Mouse (Mus musculus) midbrain, embryonic 10.5 days (tissue): ENCODE results near the gene Utf1. TPM values are rescaled to one million over a fixed set of nuclear protein-coding genes. Genes with fewer than 3 reads are reported as not detected.

Experiments used
- DNase-seq: peaks from one replicate; pipeline ENCODE4 v3.0.0-alpha.2; 2017; ENCODE audit warnings: low spot score
- H3K27ac ChIP-seq: fragments of 300-500 bp; sonication (generic); replicated peaks from 2 replicates; pipeline ENCODE4 v1.5.1; 2016; ENCODE audit warnings: mild to moderate bottlenecking
- H3K27me3 ChIP-seq: fragments of 300-500 bp; sonication (generic); 2 replicates; pipeline ENCODE4 v1.6.1; 2016; ENCODE audit warnings: low read depth, mild to moderate bottlenecking; ENCODE audit not compliant: poor library complexity, severe bottlenecking
- H3K36me3 ChIP-seq: fragments of 300-500 bp; sonication (generic); 2 replicates; pipeline ENCODE4 v1.6.1; 2016; ENCODE audit warnings: mild to moderate bottlenecking, moderate library complexity
- H3K4me1 ChIP-seq: fragments of 300-500 bp; sonication (generic); 2 replicates; pipeline ENCODE4 v1.6.1; 2016
- H3K4me3 ChIP-seq: fragments of 300-500 bp; sonication (generic); 2 replicates; pipeline ENCODE4 v1.5.1; 2016; ENCODE audit warnings: mild to moderate bottlenecking, moderate library complexity
- H3K9me3 ChIP-seq: fragments of 300-500 bp; sonication (generic); replicated peaks from 2 replicates; pipeline ENCODE4 v1.6.1; 2016; ENCODE audit warnings: mild to moderate bottlenecking
- WGBS: fragments of 180-500 bp; shearing (Covaris S2); methylation state at CpG from one replicate; pipeline ENCODE4 v1.1.7; 2016; 5-methylcytosine and 5-hydroxymethylcytosine counted together
- polyA plus RNA-seq: library from polyadenylated mRNA; unstranded; fragments of >200 nt; fragmentation: Nextera tagmentation; extraction: Ambion mirVana; gene quantifications from 2 replicates; pipeline ENCODE4 v1.2.1, GENCODE M21; 2016

Utf1 gene
- polyA plus RNA-seq, 1 experiment from 2014 or later: 0.16 TPM

GRCm38 (mm10) chr7:139945516-139945915 lies 1.9 kb downstream of the Utf1 start:
- peaks cover 100% of the 10 kb centered on the region for H3K27me3 ChIP-seq
- H3K9me3 ChIP-seq: no peaks in the 10 kb centered on the region
- H3K36me3 ChIP-seq: no peaks in the 10 kb centered on the region
- H3K27ac ChIP-seq: no peak overlapping the region
- no peak for DNase-seq
- 13% methylated on average over 5 of the region's 5 CpGs for WGBS
- peaks cover 24% of the 10 kb centered on the region for H3K4me1 ChIP-seq
- no peak overlapping the region for H3K4me3 ChIP-seq

- Histone ChIP-seq H3K9me3 (no peaks in the 10 kb centered on the region), H3K4me3 (no peak overlapping the region), H3K27me3 (peaks cover 100% of the 10 kb centered on the region), H3K4me1 (peaks cover 29% of the 10 kb centered on the region), H3K36me3 (no peaks in the 10 kb centered on the region), H3K27ac (no peak overlapping the region)
- no peak for DNase-seq
- WGBS: 26% methylated on average over 5 of the region's 5 CpGs
Observed at GRCm38 (mm10) chr7:139946032-139946431, 2.4 kb downstream of the Utf1 start.

GRCm38 (mm10) chr7:139949893-139950282 lies 6.3 kb downstream of the Utf1 start:
- under 1% methylated on average over 15 of the region's 15 CpGs for WGBS
- peak; percentile 68 for DNase-seq
- Histone ChIP-seq H3K4me3 (peak overlapping the region; percentile 62), H3K36me3 (no peaks in the 10 kb centered on the region), H3K27ac (peak overlapping the region; percentile 39; the same call in 1 of the 2 replicates), H3K9me3 (no peaks in the 10 kb centered on the region), H3K27me3 (peaks cover 86% of the 10 kb centered on the region), H3K4me1 (peaks cover 31% of the 10 kb centered on the region)

- peak overlapping the region; percentile 62 for H3K4me3 ChIP-seq
- H3K36me3 ChIP-seq: no peaks in the 10 kb centered on the region
- peak; percentile 63 for DNase-seq
- H3K9me3 ChIP-seq: no peaks in the 10 kb centered on the region
- 2% methylated on average over 33 of the region's 33 CpGs for WGBS
- H3K27me3 ChIP-seq: peaks cover 86% of the 10 kb centered on the region
- H3K4me1 ChIP-seq: peaks cover 31% of the 10 kb centered on the region
- peak overlapping the region; percentile 39; the same call in 1 of the 2 replicates for H3K27ac ChIP-seq
Observed at GRCm38 (mm10) chr7:139950283-139950971, 6.8 kb downstream of the Utf1 start.

GRCm38 (mm10) chr7:139951079-139951478 lies 7.5 kb downstream of the Utf1 start:
- H3K27me3 ChIP-seq: peaks cover 86% of the 10 kb centered on the region
- no peaks in the 10 kb centered on the region for H3K9me3 ChIP-seq
- WGBS: 7% methylated on average over 16 of the region's 16 CpGs
- peak overlapping the region; percentile 39; the same call in 1 of the 2 replicates for H3K27ac ChIP-seq
- H3K4me3 ChIP-seq: peak overlapping the region; percentile 62
- H3K36me3 ChIP-seq: no peaks in the 10 kb centered on the region
- peak; percentile 43 for DNase-seq
- peaks cover 31% of the 10 kb centered on the region for H3K4me1 ChIP-seq

GRCm38 (mm10) chr7:139951991-139952633 lies 8.5 kb downstream of the Utf1 start:
- no peaks in the 10 kb centered on the region for H3K9me3 ChIP-seq
- H3K27ac ChIP-seq: 0 out of 2 replicates have a peak overlapping the region, but pooled peaks have one; percentile 3
- DNase-seq: peak; percentile 53
- no peaks in the 10 kb centered on the region for H3K36me3 ChIP-seq
- WGBS: 43% methylated on average over 6 of the region's 6 CpGs
- H3K27me3 ChIP-seq: peaks cover 86% of the 10 kb centered on the region
- peaks cover 31% of the 10 kb centered on the region for H3K4me1 ChIP-seq
- H3K4me3 ChIP-seq: no peak overlapping the region; the same call in 1 of the 2 replicates

- Histone ChIP-seq H3K36me3 (no peaks in the 10 kb centered on the region), H3K4me3 (no peak overlapping the region), H3K9me3 (no peaks in the 10 kb centered on the region), H3K27ac (no peak overlapping the region), H3K4me1 (peaks cover 26% of the 10 kb centered on the region), H3K27me3 (peaks cover 78% of the 10 kb centered on the region)
- no peak for DNase-seq
- WGBS: 82% methylated on average over 4 of the region's 4 CpGs
Observed at GRCm38 (mm10) chr7:139955505-139955904, 11.9 kb downstream of the Utf1 start.

- H3K4me3 ChIP-seq: no peak overlapping the region
- H3K27me3 ChIP-seq: peaks cover 79% of the 10 kb centered on the region
Observed at GRCm38 (mm10) chr7:139956658-139957057, 13.1 kb downstream of the Utf1 start.

GRCm38 (mm10) chr7:139957437-139957836 lies 13.8 kb downstream of the Utf1 start:
- no peak overlapping the region for H3K4me3 ChIP-seq
- H3K9me3 ChIP-seq: no peaks in the 10 kb centered on the region
- peaks cover 76% of the 10 kb centered on the region for H3K27me3 ChIP-seq
- no peak overlapping the region for H3K27ac ChIP-seq
- peaks cover 8% of the 10 kb centered on the region for H3K4me1 ChIP-seq
- DNase-seq: no peak
- WGBS: 60% methylated on average over 11 of the region's 11 CpGs
- H3K36me3 ChIP-seq: no peaks in the 10 kb centered on the region

More at GRCm38 (mm10) chr7:139956658-139957057, 13.1 kb downstream of the Utf1 start:
- 88% methylated on average over 3 of the region's 3 CpGs for WGBS
- Histone ChIP-seq H3K4me1 (peaks cover 16% of the 10 kb centered on the region), H3K27ac (no peak overlapping the region), H3K36me3 (no peaks in the 10 kb centered on the region), H3K9me3 (no peaks in the 10 kb centered on the region)
- DNase-seq: no peak

GRCm38 (mm10) chr7:139957958-139958357 lies 14.4 kb downstream of the Utf1 start:
- DNase-seq: no peak
- Histone ChIP-seq H3K4me1 (peaks cover 6% of the 10 kb centered on the region), H3K27ac (no peak overlapping the region), H3K36me3 (no peaks in the 10 kb centered on the region), H3K9me3 (no peaks in the 10 kb centered on the region), H3K4me3 (no peak overlapping the region), H3K27me3 (peaks cover 73% of the 10 kb centered on the region)
- 38% methylated on average over 11 of the region's 11 CpGs for whole genome bisulfite sequencing

GRCm38 (mm10) chr7:139961141-139961540 lies 17.6 kb downstream of the Utf1 start:
- Histone ChIP-seq H3K27me3 (peaks cover 67% of the 10 kb centered on the region), H3K4me3 (no peak overlapping the region)

GRCm38 (mm10) chr7:139963814-139964213 lies 20.2 kb downstream of the Utf1 start:
- WGBS: 71% methylated on average over 4 of the region's 4 CpGs
- Histone ChIP-seq H3K27ac (no peak overlapping the region), H3K4me1 (peaks cover 11% of the 10 kb centered on the region), H3K4me3 (no peak overlapping the region), H3K9me3 (no peaks in the 10 kb centered on the region), H3K27me3 (peaks cover 60% of the 10 kb centered on the region), H3K36me3 (no peaks in the 10 kb centered on the region)
- no peak for DNase-seq

More at GRCm38 (mm10) chr7:139961141-139961540, 17.6 kb downstream of the Utf1 start:
- Histone ChIP-seq H3K4me1 (peaks cover 6% of the 10 kb centered on the region), H3K27ac (no peak overlapping the region), H3K9me3 (no peaks in the 10 kb centered on the region), H3K36me3 (no peaks in the 10 kb centered on the region)
- DNase-seq: no peak
- WGBS: 89% methylated on average over 10 of the region's 10 CpGs

GRCm38 (mm10) chr7:139967175-139967574 lies 23.6 kb downstream of the Utf1 start:
- 6% methylated on average over 4 of the region's 4 CpGs for WGBS
- peaks cover 63% of the 10 kb centered on the region for H3K27me3 ChIP-seq
- no peak for DNase-seq
- H3K27ac ChIP-seq: no peak overlapping the region
- H3K4me3 ChIP-seq: no peak overlapping the region
- H3K4me1 ChIP-seq: peaks cover 21% of the 10 kb centered on the region
- H3K9me3 ChIP-seq: no peaks in the 10 kb centered on the region
- no peaks in the 10 kb centered on the region for H3K36me3 ChIP-seq
